Mouse (Mus musculus) erythroid progenitor cell, adult 5-6 weeks (primary cell): ENCODE results near the gene Ucn3. TPM values are rescaled to one million over a fixed set of nuclear protein-coding genes. Genes with fewer than 3 reads are reported as not detected.

ENCODE experiments used
- ATAC-seq: replicated peaks from 2 replicates; pipeline ENCODE4 v1.8.0; 2016; ENCODE audit warnings: moderate number of reproducible peaks, mild to moderate bottlenecking, moderate TSS enrichment, inconsistent platforms; ENCODE audit not compliant: poor library complexity, low FRiP score, severe bottlenecking
- total RNA-seq, 2 experiments: library from RNA; stranded (forward) in 1 of 2; stranded (reverse) in 1 of 2; fragments of 150-400 nt in 1 of 2; fragments of 186-747, 209-891 nt in 1 of 2; gene quantifications; 2 replicates each; pipeline versions ENCODE4 v1.2.3 to v1.2.4; 2015 to 2017; ENCODE audit warnings: low replicate concordance in 2 of 2

Gene Ucn3
- total RNA-seq, 2 experiments from 2014 or later = not detected

GRCm38 (mm10) chr13:3893126-3893734, 51.9 kb downstream of the Ucn3 start:
- ATAC-seq = peak; percentile 96

DNA sequence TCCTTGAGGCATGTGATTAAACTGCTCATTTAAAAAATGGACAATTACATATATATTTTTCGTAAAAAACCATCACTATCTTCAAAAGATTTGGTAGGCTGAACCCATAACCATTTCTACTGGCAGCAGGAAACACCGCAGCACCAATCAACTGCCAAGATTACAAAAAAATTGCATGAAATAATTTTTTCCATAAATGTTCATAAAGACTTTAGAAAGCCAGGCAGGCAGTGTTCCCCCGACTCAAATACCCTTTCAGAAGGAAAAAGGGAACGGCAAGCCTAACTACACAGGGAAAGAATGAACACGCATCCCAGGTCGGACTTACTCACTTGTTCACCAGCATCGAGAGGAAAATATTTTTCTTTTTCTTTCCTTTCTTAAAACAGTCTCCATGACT, 52.5 kb downstream of the Ucn3 start:
- ATAC-seq = no peak

DNA sequence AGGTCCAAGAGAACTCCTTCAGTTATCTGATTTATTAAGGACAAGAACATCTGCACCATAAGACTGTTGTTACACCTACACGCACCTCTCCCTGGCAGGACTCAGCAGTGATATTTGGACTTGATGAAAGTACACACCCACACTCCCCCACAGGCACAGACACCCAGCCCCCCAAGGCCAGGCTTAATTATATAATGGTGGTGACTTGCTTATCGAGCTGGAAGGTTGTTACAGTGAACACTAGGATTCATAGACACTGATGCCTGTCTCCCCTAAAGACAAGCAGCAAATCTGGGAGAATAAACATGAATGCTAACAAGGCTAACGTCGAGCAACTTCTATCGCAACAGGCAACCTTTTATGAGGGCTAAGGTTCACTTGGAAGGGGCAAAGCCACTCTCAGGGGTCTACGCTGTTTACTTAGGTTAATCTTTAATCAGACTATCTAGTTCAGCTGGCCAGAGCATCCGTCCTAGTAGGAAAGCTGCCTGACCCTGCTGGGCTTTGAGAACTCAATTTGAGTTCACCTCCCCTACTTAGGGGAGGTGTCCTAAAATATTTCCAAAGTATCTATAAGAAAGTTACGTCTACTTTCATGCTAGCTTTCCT, 53.6 kb downstream of the Ucn3 start:
- no peak for ATAC-seq

Other genes with a start within 250 kb of the Ucn3 start
- gene Calml3, start 141.0 kb downstream of the Ucn3 start, total RNA-seq (2015; ENCODE audit: low replicate concordance) = not detected in 2 replicates
- not detected in 2 replicates for gene Calml3, start 141.0 kb downstream of the Ucn3 start, total RNA-seq (2017; ENCODE audit: low replicate concordance)
- gene Calm4, start 107.6 kb downstream of the Ucn3 start, total RNA-seq (2015; ENCODE audit: low replicate concordance) = not detected in 2 replicates
- not detected in 2 replicates for gene Calm4, start 107.6 kb downstream of the Ucn3 start, total RNA-seq (2017; ENCODE audit: low replicate concordance)
- gene Calm5, start 91.2 kb downstream of the Ucn3 start, total RNA-seq (2015; ENCODE audit: low replicate concordance) = not detected in 2 replicates
- not detected in 2 replicates for gene Calm5, start 91.2 kb downstream of the Ucn3 start, total RNA-seq (2017; ENCODE audit: low replicate concordance)
- gene Net1, start 27.1 kb downstream of the Ucn3 start, total RNA-seq (2015; ENCODE audit: low replicate concordance) = 133 and 156 TPM in 2 replicates
- 193 and 201 TPM in 2 replicates for gene Net1, start 27.1 kb downstream of the Ucn3 start, total RNA-seq (2017; ENCODE audit: low replicate concordance)
- gene Tubal3, start 27.1 kb downstream of the Ucn3 start, total RNA-seq (2015; ENCODE audit: low replicate concordance) = not detected in 2 replicates
- not detected in 2 replicates for gene Tubal3, start 27.1 kb downstream of the Ucn3 start, total RNA-seq (2017; ENCODE audit: low replicate concordance)
- not detected in 2 replicates for gene Akr1c14, start 103.7 kb upstream of the Ucn3 start, total RNA-seq (2015; ENCODE audit: low replicate concordance)
- gene Akr1c14, start 103.7 kb upstream of the Ucn3 start, total RNA-seq (2017; ENCODE audit: low replicate concordance) = not detected in 2 replicates
- gene Akr1c18, start 205.3 kb upstream of the Ucn3 start, total RNA-seq (2015; ENCODE audit: low replicate concordance) = not detected in 2 replicates
- not detected in 2 replicates for gene Akr1c18, start 205.3 kb upstream of the Ucn3 start, total RNA-seq (2017; ENCODE audit: low replicate concordance)
- gene Akr1c13, start 245.8 kb upstream of the Ucn3 start, total RNA-seq (2015; ENCODE audit: low replicate concordance) = 5.4 TPM in 1 of 2 replicates, not detected in the other
- gene Akr1c13, start 245.8 kb upstream of the Ucn3 start, total RNA-seq (2017; ENCODE audit: low replicate concordance) = 2.8 TPM in 1 of 2 replicates, not detected in the other